Mouse (Mus musculus) layer of hippocampus, postnatal 36 days (tissue): ENCODE measurements around the gene Slx4ip. TPM values are rescaled to one million over a fixed set of nuclear protein-coding genes. Genes with fewer than 3 reads are reported as not detected.
A peak's percentile ranks its signal among the peaks of the same experiment; 100 is the strongest.
"Not testable (repeated sequence)": the region's sequence is repeated elsewhere in the genome, so short reads cannot be mapped to it uniquely, and the experiment has no call there.

Experiments used
- DNase-seq, 2 experiments: peaks; one replicate each; pipeline ENCODE4 v3.0.0; 2022
- total RNA-seq, 2 experiments: library from RNA; stranded (reverse); gene quantifications; 2 replicates each; pipeline ENCODE4 v1.2.3; 2021

Gene Slx4ip
- total RNA-seq = 1 to 10 TPM; 7.9 to 8.2 TPM

DNA sequence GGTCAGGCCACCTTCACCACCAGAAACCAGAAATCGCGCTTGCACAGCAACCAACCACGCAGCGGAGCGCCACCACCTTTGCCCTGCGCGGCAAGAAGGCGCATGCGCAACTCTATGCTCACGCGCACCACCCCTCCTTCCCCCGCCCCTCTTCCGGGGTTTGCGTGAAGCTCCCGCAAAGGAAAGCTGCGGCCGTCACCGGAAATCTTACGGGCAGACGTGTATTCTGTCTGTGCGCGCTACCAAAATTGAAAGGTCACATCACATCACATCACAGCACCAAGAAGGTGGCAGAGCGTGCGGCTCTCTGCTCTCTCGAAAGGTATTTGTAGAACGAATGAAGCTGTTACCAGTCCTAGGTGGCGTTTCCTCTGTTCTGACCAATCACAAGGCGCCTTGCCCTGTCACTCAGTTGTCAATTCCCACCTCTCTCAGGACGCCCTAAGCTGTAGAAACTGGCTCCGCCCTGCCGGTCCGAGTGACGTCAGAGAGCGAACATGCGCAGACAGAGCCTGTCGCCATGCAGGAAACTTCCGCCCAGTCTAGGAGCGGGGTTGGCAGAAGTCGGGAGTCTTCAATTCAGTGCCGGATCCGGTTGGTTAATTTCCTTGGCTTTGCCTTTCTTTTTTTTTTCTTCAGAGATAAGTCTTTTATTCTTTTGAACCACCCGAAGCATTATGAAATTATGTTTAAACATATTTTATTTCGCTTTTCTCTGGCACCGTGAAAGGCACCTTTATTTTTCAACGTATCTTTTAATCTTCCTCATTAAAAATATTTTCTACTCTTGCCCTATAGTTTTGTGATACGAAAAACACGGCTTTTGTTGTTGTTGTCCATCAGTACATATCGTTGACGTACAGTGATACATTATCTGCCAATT lies at the start of gene Slx4ip, which contains the start of the genes AL731706.1 and Mkks:
Gene Slx4ip, plus strand, starts transcription at position 151 of the 883 bp plus-strand sequence.
Gene AL731706.1, minus strand, starts transcription at position 322 of the 883 bp plus-strand sequence.
Gene Mkks, minus strand, starts transcription at position 322 of the 883 bp plus-strand sequence.
- peak; percentile 99 for DNase-seq

DNA sequence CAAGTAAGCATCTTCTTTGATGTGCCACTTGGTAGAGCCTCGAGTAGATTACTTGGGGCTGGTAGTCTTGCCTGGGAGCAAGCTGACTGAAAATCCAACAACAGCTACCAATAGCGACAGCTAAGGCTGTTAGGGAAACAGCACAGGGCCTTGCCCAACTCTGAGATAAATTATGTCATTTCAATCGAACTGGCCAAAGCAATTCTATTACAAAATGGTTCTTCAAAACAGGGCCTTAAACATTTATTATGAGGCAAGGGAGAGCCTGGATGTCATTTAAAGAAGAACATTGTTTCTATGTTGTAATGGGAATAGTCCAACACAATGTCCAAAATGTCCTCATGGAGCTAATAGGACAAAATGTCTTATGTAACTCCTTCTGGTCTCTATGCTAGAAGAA lies 40.7 kb upstream of the Slx4ip start:
- no peak for DNase-seq

DNA sequence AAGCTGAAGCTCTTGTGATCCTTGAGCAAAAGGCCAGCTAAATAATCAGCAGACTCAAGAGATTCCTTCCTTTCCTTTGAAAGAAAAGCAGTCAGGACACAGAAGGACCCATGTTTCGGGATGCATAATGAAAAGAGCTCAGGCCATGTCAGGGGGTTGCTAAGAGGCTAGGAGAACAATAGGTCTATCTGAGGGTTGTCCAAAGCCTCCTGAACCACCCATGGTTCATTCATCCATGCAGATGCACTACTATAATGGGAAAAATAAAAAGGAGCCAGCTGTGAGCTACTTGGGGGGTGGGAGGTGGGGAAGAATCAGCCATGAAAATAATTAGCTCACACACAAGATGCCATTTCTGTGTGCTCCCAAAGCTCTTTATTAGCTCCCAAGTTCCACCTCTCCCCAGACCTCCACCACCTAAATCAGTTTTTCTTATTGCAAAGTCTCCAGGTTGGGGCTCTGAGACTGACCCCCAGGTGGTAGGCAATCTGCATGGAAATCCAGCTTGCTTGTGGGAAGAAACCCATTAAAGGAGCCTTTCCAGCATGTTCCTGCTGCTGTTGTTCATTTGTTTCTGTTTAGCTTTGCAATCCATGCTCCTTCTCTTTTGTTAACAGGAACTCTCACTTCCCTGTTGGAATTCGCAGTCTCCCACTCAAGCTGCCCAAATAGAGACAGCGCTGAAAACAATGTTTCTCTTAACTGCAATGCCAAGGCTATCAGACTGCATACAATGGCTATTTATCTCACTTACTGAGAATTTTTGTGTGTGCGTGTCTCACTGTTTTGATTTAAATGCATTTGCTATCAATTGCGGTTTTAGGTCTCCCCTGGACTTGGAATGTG lies 36.3 kb upstream of the Slx4ip start:
- DNase-seq = no peak

DNA sequence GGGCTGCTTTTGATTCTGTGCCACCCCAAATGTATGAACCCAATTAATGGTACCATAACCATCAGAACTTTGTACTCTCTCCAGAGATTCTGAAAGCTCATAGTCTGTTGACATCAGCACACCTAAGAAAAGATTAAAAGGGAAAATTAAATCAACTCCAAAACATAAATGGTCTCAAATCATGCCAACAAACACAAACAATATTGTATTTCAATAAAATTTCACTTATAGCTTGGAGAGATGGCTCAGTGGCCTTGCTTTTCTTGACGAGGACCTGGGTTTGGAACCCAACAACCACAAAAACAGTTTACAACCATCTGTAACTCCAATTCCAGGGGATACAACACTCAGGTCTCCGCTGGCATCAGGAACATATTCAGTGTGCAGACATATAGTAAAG lies 5.4 kb upstream of the Slx4ip start, which contains the start of gene AL731706.2:
Gene AL731706.2, minus strand, starts transcription at position 101 of the 400 bp plus-strand sequence.
- no peak for DNase-seq

DNA sequence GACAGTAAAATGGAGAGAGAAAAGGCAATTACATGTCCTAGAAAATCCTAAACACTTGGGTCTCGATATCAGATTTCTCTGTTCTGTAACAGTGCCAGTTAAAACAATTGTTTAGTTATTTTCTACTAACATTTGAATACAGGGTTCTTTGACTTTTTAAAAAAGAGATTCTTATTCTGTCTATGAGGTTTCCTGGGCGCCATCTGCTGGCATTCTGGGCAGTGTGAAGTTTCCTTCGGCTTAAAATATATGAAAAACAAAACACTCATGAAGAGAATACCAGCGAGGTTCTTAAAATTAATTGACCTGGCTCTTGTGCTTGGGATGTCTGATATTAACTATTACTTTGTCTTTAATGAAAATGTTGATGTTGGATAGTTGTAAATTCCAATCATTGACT lies 4.2 kb upstream of the Slx4ip start:
- DNase-seq = peak; percentile 17 to 20

DNA sequence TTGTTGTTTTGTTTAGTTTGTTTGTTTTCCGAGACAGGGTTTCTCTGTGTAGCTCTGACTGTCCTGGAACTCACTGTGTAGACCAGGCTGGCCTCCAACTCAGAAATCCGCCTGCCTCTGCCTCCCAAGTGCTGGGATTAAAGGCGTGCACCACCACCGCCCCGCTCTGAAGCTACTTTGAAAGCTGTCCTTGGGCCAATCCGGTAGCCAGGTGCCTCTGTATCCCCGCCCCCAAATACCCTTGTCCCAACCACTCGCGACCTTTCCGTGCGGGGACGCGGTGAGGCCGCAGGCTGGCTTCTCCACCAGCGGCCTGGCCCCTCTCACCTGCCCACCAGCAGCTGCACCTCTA lies 326 bp upstream of the Slx4ip start:
- not testable (repeated sequence) for DNase-seq

DNA sequence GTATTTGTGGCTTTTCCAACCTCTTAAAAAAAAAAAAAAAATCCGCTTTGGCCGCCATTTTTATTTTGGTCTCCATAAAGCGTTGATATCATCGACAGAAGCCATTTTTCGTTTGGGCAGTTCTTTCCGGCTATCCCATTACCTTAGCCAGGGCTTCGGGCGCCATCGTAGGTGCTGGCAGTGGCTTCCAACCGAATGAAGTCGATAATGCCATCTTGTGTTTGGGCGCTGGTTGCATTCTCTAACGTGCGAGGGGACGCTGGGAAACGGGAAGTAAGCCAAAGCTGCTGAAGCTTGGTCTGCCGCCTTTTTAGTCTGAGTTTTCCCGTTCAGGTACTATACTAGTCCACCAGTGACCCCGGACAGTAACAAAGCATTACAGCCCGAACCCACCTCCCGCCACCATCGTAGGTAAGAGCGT lies 943 bp downstream of the Slx4ip start:
- peak; percentile 97 for DNase-seq

DNA sequence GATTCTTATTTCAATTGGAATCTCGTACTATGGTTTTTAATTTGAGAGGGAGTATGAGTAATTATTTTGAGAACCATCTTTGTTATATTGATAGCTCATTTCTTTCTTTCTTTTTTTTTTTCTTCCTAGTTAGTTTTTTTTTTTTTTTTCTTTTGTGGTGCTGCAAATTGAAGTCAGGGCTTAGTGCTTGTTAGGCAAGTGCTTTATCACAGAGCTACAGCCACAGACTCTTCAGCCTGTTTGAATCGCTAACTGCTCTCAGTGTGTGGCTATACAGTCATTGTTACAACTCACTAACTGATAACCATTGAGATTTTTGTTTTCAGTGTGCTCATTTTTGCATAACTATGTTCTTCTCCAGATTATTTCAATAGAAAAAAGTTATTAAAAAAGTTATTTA lies 3.5 kb downstream of the Slx4ip start:
- DNase-seq = no peak

DNA sequence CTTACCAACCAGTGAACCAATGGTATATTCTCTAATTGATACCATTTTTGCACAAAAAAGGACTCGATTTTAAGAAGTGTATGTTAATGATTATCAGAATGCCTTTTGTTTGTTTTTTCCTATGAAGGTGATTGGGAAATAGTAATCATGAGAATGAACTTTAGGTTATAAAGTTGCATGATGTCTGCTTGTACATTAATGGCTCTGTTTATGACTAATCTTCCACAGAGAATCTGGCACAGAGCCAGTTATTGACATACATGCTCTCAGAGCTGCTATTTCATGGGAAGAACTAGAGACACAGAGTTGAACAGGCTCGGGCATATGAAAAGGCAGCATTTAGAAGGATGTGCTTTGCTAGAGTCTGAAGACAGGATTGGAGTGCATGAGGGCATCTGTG lies 5.1 kb downstream of the Slx4ip start:
- DNase-seq = no peak

DNA sequence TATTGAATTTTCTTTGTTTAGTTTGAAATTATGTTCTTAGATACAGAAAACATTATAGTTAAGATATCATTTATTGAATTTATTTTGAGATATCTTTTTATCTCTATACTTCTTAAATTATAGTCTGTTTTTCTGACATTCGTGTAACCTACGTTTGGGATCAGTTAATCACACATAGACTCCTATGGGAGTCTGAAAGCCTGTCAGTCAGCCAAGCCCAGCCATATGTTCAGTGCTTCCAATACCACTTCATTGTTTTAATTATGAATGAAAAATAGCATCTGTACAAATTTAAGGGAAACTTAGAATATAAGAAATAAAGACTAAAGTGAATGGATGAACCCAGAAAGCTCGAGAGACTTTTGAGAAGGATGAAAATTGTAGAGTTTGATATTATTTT lies 17.6 kb downstream of the Slx4ip start:
- no peak for DNase-seq

DNA sequence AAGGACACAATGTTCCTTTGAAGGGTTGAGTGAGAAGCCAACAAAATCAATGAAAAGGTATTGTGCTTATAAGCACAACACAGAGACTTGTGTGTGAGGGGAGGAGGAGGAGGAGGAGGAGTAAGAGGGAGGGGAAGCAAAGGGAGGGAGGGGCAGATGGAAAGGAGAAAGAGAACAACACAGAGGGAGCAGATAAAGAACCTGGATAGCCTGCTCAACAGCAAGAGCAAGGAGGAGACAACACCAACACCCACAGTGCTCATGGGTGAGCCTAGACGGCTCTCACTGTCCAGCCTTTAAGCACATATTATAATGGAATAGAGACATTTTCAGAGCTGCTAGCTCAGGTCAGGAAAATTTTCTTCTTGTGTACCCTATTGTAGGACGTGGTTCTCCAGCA lies 18.3 kb downstream of the Slx4ip start:
- DNase-seq = no peak

DNA sequence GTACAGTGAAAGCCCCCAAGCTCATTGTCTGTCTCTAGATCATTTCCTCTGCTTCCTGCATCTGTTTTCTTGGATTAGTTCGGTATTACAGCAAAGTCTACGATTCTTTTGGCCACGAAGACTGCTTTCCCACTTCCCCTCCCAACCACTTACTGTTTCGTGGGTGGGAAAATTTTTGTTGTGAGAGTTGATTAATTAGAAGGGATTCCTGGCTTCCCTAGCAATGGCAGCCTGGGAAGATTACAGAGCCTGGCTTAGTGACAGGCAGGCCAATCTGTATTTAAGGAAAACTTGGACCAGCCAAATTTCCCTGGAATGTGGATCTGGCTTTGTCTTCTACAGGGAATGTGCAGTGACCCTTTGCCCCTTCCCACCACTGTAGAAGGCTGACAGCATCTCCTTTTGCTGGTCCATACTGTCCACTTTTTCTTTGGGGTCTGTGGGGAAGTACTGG lies 21.0 kb downstream of the Slx4ip start:
- no peak for DNase-seq

DNA sequence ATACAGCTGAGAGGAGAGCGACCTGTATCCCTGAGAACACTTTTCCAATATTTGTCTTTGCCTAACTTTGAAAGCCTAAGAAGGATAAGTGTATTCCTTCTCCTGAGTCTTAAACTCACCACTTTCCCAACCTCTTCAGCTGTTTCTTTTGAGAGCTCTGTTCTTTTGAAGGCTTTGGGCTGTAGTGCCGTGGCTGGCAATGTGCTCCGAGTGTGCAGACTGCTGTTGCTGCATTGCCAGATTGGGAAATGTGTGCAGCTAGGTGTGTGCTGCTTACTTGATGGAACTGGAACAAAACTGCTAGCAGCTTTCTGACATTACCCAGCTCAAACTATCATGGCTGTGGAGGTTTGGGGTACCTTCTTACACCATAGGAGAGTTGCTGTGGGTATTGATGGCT lies 22.0 kb downstream of the Slx4ip start:
- DNase-seq = no peak

DNA sequence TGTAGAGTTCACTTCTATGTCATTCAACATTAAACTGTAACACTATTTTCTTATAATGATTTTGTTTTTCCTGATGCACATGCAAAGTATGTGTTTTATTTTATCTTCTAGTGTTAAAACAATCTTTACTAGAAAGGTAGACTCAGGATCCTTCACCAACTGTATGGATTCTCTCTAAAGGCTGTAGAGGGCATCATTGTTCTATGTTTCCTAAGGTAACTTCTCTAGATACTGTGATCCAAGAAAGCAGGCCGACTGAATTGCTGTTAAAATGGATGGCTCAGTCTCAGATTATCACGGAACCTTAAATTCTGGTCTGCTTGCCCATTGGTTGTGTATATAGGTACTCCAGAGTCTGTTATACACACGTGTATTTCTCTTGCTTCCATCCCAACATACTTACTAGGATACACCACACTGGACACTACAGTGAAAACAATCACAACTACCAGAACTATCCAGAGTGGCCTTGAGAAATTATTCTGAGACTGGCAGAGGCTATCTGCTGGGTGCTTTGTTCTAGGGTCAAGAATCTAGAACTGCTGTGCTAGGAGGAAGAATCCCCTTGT lies 23.4 kb downstream of the Slx4ip start:
- DNase-seq = no peak

DNA sequence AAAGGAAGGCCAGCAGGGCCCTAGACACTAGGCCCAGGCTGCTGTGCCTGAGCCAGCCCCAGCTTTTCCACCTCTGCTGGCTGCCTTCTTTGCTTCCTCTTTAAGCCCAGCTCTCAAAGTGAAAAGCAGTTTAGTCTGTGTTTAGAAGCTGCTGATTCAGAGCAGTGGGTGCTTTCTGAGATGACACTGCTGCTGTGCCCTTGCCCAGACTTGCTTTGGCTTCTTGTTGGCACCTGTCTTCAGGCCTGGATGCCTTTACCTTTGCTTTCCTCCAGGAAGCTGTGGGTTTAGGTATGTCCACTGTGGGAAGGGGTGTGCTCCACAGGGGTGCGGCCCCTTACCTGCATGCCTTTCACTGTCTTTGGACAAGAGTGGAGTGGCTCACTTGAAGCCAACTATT lies 28.4 kb downstream of the Slx4ip start:
- DNase-seq = no peak

DNA sequence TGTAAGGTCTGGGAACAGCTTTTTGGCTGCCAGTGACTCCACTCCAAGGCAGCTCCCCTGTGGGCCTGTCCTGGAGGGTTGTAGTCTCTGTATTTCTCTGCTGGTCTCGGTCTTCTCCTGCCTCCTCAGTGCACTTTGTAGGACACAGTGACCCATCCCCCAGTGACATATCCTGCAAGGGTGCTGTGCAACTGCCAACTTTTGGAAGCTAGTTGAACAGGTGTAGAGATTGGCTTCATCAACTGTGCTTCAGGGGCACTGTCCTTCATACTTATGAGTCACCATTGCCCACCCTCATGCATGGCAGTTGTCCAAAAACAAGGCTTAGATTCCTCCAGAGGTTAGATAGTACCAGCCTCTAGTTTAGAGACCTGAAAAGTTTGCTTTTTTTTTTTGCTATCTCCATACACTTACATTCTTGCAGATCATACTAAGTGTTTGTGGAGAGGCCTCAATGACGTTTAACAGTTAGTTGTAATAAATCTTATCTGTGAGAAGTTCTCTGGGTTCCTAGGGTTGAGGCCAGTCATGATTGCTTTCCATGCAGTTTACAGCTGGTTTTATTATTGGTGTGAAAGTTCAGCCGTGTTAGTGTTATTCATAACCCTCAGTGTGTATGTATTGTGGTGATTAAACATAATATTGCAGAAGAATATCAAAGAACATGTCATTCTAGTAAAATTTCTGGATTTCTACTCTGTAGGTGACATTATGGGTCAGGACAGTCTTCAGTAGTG lies 29.4 kb downstream of the Slx4ip start:
- no peak for DNase-seq

DNA sequence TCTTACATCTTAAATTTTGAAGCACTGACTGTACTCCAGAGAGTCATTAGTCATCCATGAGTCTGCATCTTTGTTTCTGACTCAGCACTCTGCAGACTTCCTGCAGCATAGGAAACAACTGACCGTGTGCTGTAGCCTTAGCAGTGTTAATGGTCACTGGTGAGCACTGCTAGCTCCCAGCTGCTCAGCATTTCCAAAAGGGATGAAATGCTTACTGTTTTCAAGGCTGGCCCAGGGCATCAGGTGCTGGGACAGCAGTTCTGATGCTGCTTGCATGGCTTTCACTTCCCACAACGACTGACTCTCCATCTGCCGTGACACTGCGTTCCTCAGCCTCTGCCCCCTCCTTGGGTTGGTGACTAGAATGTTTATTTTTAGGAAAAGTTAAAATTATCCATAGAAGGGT lies 30.0 kb downstream of the Slx4ip start:
- DNase-seq = peak; percentile 12 to 31

DNA sequence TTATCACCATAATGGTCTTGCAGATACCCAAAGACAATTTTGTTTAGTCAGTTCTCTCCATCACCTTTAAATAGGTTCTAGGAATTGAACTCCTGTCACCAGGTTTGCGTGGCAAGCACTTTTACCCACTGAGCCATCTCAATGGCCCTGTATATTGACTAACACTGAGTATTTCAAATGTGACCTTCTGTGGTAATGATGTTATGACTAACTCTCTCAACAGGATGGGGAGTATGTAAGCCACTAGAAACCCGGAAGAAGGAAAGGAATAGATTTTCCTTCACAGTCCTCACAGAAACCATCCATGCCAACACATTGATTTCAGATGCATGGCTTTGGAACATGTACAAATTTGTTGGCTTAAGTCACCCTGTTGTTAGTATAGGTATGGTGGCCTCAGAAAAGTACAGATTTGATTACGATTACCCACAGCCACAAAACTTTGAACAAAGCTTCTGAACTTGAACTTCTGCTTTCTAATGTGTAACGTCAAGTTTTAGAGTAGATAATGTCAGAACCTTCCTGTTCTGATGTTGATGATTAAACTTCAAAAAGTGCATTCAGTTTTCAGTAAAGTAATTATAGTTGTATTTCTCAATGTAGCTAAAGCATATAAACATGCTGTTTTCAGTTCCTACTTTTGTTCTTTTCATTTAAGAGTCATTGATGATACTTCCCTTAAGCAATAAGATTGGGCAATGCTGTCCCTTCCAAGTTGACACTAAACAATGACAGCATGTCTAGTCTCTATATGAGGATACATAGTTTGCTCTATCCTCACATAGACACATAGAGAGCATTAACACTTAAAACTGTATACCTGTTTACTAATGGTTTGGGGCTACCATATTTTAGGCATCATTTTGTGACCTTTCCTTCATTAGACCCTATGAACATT lies 45.6 kb downstream of the Slx4ip start:
- no peak for DNase-seq

DNA sequence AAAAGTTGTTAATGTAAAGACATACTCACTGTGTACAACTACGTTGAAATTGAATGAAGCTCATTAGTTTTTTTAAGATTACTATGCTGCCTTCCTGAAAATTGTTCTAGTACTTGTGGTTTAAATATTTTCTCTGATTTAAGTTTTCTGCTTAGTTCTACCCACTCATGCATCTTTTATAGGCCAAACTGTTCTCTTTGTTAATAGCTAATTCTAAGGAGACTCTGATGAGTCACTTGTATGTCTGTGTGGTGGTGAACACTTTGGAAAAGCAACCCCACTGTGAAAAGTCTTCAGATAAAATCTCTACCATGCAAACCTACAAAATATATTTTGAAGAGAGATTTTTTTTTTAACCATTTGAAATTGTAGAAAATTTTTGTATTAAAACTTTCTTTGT lies 47.2 kb downstream of the Slx4ip start:
- DNase-seq = no peak

DNA sequence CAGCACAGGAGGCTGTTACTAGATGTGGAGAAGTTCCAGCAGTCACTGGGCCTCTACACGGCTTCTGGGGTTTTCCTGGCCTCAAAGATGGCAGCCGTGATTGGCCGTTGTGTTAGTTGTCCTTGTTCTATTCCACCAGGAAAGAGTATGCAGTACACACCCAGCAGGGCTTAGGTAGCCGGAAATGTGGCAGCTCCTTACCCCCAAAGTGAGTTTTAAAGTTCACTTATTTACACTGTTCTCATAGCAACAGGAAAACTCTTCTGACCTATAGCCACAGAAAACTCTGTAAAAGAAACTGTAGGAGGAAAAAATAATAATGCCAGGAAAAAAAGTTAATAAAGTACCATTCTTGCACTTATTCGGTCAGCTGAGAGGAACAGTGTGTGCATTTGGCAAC lies 55.3 kb downstream of the Slx4ip start:
- no peak for DNase-seq

DNA sequence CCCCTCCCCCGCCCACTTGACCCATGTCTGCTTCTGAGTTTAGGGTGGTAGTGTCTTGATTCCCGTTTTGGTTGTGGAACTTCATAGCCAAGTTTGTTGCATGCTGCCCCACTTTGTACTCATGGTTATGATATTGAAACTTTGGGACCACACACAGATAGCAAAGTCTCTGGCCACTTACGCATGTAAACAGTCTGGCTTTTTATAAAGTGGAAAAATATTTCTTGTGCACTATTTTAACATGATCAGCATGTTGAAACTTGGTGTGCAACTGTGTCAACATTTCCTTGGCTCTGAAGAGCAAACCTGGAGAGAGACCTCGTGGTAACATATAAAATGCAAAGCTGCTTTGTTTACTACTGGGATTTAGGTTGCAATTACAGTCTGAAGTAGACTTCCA lies 56.5 kb downstream of the Slx4ip start:
- no peak for DNase-seq
